Mouse (Mus musculus): ENCODE measurements around the gene Trim80. TPM values are rescaled to one million over a fixed set of nuclear protein-coding genes. Genes with fewer than 3 reads are reported as not detected.
"Not testable (repeated sequence)": the region's sequence is repeated elsewhere in the genome, so short reads cannot be mapped to it uniquely, and the experiment has no call there.

The Trim80 gene
- polyA plus RNA-seq, 1 experiment from 2014 or later: not detected

DNA sequence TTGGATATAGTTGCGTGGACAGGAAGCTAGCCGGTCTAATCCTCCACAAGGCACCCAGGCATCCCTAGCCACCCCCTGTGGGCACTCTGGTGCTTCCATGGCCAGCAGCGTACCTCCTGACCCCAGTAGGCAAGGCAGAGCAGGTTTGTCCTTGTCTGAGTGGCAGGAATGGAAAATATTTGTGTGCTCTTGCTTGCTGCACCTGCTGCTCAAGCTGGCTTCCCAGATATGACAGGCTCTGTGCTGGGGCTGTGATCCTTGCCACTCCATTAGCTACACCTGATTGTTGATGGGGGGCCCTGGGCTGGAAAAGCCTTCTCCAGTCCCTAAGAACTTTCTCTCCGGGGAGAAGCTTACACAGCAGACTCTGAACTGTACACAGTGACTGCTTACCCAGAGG is 13.0 kb downstream of the Trim80 start:
- no peak overlapping the region for H3K4me3 ChIP-seq
- H3K4me1 ChIP-seq: no peaks in the 10 kb centered on the region; the same call in 1 of the 2 replicates
- H3K9ac ChIP-seq (replicated peaks): no peak overlapping the region
- H3K36me3 ChIP-seq: no peaks in the 10 kb centered on the region
- H3K4me2 ChIP-seq (replicated peaks): no peak overlapping the region
- ATAC-seq (ENCODE audit: low FRiP score, low read depth): no peak
- H3K27me3 ChIP-seq: no peaks in the 10 kb centered on the region
- H3K27ac ChIP-seq (replicated peaks): no peak overlapping the region
- WGBS: 76% methylated on average over 4 of the region's 4 CpGs
- H3K9me3 ChIP-seq: no peaks in the 10 kb centered on the region

DNA sequence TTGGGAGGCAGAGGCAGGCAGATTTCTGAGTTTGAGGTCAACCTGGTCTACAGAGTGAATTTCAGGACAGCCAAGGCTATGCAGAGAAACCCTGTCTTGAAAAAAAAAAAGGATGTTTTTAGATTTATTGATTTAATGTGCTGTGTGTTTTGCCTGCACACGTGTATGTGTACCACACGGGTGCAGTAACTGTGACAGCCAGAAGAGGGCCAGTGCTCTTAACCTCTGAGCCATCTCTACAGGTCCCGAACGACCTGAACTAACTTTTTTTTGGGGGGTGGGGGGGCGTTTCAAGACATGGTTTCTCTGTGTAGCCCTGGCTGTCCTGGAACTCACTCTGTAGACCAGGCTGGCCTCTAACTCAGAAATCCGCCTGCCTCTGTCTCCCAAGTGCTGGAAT is 14.5 kb downstream of the Trim80 start:
- H3K4me1 ChIP-seq; H3K4me2 ChIP-seq (replicated peaks); H3K4me3 ChIP-seq; H3K9me3 ChIP-seq; H3K27me3 ChIP-seq; H3K27ac ChIP-seq (replicated peaks); H3K36me3 ChIP-seq; H3K9ac ChIP-seq (replicated peaks); ATAC-seq (ENCODE audit: low FRiP score, low read depth): not testable (repeated sequence)
- 84% methylated on average over 6 of the region's 6 CpGs for WGBS

DNA sequence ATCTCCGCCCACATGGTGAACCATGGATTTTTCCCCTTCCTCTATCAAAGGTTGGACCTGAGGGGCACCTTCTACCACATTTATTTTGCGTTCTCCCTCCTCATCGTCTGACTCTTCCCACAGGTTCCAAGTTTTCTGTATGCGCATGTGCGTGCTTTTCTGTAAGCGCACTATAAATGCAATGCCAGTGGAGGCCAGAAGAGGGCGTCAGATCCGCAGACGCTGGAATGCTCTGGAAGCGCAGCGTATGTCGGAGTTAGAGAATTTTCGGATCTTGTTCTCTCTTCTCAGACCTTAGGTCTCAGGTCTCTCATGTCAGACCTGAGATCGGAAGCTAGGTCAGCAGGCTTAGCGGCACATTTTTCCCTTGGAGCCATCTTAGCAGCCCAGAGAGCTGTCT is 15.3 kb downstream of the Trim80 start:
- Histone ChIP-seq H3K4me3 (no peak overlapping the region), H3K4me1 (no peaks in the 10 kb centered on the region), H3K27me3 (no peaks in the 10 kb centered on the region), H3K4me2 (replicated peaks) (no peak overlapping the region), H3K9me3 (no peaks in the 10 kb centered on the region), H3K27ac (replicated peaks) (no peak overlapping the region), H3K36me3 (no peaks in the 10 kb centered on the region), H3K9ac (replicated peaks) (no peak overlapping the region)
- 84% methylated on average over 15 of the region's 15 CpGs for WGBS
- no peak for ATAC-seq (ENCODE audit: low FRiP score, low read depth)

DNA sequence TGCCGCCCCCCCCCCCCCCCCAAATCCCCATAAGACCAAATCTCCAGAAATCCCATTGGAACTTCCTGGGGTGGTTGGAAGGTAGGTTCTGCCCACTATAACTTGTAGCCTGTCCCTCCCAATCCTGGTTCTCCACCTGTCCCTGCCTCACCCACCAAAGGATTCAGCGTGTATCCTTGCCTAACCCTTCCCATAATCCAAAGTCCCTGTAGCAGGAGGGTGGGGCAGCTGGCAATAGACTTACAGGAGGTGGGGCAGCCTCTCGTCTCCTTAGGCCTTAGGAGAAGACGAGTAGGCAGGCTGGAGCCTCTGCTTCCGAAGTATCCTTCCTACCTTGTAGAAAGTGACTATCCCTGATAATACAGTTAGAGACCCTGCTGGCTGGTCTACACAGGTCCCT is 15.8 kb downstream of the Trim80 start:
- 93% methylated on average over 4 of the region's 5 CpGs for WGBS
- Histone ChIP-seq H3K27ac (replicated peaks) (no peak overlapping the region), H3K4me1 (no peaks in the 10 kb centered on the region), H3K9me3 (no peaks in the 10 kb centered on the region), H3K4me3 (no peak overlapping the region), H3K36me3 (no peaks in the 10 kb centered on the region), H3K4me2 (replicated peaks) (no peak overlapping the region), H3K9ac (replicated peaks) (no peak overlapping the region), H3K27me3 (no peaks in the 10 kb centered on the region)
- ATAC-seq (ENCODE audit: low FRiP score, low read depth): no peak

DNA sequence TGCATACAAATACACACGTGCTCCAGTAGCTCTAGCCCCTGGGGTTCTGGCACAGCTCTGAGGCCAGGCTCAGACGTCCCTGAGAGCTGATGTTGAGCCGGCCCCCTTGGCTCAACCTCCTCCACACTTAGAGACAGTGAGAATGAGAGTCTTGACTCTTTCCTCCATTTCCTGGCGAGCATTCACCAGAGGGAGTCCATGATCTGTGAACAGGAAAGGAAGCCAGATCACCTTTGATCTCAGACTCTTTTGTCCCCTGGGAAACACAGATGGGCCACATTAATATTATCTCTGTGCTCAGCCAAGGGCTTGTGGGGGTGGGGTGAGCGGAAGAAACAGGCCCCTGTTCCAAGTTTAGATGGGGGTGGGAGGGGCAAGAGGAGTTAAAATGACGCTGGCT is 17.1 kb downstream of the Trim80 start:
- Histone ChIP-seq H3K9me3 (no peaks in the 10 kb centered on the region), H3K4me3 (no peak overlapping the region), H3K27me3 (no peaks in the 10 kb centered on the region; the same call in 1 of the 2 replicates), H3K9ac (replicated peaks) (no peak overlapping the region), H3K4me2 (replicated peaks) (no peak overlapping the region), H3K36me3 (no peaks in the 10 kb centered on the region), H3K4me1 (no peaks in the 10 kb centered on the region), H3K27ac (replicated peaks) (no peak overlapping the region)
- no peak for ATAC-seq (ENCODE audit: low FRiP score, low read depth)
- 42% methylated on average over 6 of the region's 6 CpGs for WGBS

DNA sequence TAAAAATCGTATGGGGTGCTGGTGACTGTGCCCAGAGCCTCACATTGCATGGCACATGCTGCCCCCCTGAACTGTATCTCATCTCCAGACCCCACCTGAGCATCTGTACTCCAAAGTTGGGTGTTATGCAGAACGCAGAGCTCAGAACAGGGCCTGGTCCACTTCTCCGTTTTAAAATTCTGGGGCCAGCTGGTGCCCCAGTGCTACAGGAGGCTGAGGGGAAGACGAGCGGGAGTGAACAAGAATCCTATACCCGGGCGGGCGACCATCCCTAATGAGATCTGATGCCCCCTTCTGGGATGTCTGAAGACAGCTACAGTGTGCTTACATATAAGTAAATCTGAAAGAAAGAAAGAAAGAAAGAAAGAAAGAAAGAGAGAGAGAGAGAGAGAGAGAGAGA is 20.6 kb downstream of the Trim80 start:
- Histone ChIP-seq H3K36me3 (no peaks in the 10 kb centered on the region), H3K4me2 (replicated peaks) (no peak overlapping the region), H3K27me3 (no peaks in the 10 kb centered on the region; the same call in 1 of the 2 replicates), H3K4me1 (no peaks in the 10 kb centered on the region), H3K27ac (replicated peaks) (no peak overlapping the region), H3K9me3 (no peaks in the 10 kb centered on the region), H3K9ac (replicated peaks) (no peak overlapping the region), H3K4me3 (no peak overlapping the region)
- WGBS: 18% methylated on average over 8 of the region's 8 CpGs
- no peak for ATAC-seq (ENCODE audit: low FRiP score, low read depth)

DNA sequence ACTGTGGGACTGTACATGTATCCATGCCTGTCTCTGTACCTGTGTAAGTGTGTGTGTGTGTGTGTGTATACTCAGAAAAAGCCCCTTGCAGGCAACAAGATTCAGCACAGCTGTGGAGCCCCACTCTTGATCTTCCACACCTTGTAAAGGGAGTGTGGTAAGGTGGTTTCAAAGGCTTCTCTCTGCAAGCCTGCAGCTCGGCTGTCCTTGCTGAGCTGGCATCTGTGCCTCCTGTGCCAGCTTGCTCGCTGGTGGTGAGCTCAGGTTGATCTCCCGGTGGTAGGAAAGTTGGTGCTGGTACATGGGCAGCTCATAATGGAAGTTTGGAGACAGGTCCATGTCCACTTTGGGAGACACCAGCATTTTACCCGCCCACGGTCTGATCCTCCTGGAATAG is 21.5 kb downstream of the Trim80 start:
- Histone ChIP-seq H3K4me1 (no peaks in the 10 kb centered on the region), H3K9ac (replicated peaks) (no peak overlapping the region), H3K4me3 (no peak overlapping the region), H3K27ac (replicated peaks) (no peak overlapping the region), H3K4me2 (replicated peaks) (no peak overlapping the region), H3K36me3 (no peaks in the 10 kb centered on the region), H3K9me3 (no peaks in the 10 kb centered on the region), H3K27me3 (no peaks in the 10 kb centered on the region; the same call in 1 of the 2 replicates)
- no peak for ATAC-seq (ENCODE audit: low FRiP score, low read depth)
- WGBS: 80% methylated on average over 5 of the region's 5 CpGs

DNA sequence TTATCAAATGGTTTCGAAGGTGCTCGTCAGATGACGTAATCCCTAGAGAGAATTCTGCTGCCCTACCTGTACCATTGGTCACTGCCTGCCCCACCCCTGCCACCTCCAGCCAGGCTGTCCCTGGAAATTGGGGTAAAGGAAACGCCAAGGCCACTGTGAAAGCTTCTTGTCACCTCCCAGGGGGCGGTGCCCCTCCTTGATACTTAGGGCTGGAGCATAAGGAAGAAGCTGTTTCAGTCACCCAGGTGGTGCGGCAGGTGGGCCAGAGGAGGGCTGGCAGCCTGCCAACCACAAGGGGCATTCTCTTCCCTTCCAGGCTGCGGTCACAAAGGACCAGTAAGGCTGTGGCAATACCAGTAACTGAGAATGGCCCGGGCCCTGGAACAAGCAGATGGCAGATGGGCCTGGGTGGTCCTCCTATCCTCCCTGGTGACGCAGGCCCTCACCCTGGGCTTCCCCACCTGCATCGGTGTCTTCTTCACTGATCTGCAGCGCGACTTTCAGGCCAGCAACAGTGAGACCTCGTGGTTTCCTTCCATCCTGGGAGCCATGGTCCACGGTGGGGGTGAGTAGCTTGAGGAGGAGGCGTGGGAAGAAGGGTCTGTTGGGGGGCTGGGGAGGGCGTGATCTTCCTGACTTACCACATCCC is 22.0 kb downstream of the Trim80 start, which contains the start of gene Slc16a5:
TSS of gene Slc16a5 (plus strand) at position 232 of the 649 bp plus-strand sequence.
- H3K36me3 ChIP-seq: no peaks in the 10 kb centered on the region
- H3K9me3 ChIP-seq: no peaks in the 10 kb centered on the region
- H3K9ac ChIP-seq (replicated peaks): no peak within 1 kb of the TSS
- no peaks in the 10 kb centered on the region; the same call in 1 of the 2 replicates for H3K4me1 ChIP-seq
- no peak for ATAC-seq (ENCODE audit: low FRiP score, low read depth)
- WGBS: 82% methylated on average over 16 of the region's 16 CpGs
- H3K4me3 ChIP-seq: no peak within 1 kb of the TSS
- no peak within 1 kb of the TSS for H3K4me2 ChIP-seq (replicated peaks)
- H3K27me3 ChIP-seq: no peaks in the 10 kb centered on the region; the same call in 1 of the 2 replicates
- H3K27ac ChIP-seq (replicated peaks): no peak within 1 kb of the TSS

DNA sequence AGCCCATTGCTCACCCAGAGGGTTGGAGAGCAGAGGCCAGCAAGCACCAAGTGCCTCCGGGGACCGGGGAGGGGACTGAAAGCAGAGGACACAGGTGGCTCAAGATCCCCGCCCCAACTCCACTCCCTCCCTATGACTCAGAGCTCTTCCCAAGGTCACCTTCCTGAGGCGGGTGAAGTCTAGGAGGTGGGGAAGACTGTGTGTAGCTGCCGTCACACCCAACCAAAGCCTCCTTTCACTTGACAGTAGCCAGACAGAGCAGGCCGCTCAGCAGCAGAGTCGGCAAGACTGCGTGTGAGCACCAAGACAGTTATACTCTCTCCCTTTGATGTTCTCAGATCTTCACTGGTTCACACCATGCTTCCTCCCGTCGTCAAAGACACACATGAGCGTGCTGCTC is 23.1 kb downstream of the Trim80 start:
- Histone ChIP-seq H3K9ac (replicated peaks) (no peak overlapping the region), H3K4me3 (no peak overlapping the region), H3K4me1 (no peaks in the 10 kb centered on the region; the same call in 1 of the 2 replicates), H3K27ac (replicated peaks) (no peak overlapping the region), H3K36me3 (no peaks in the 10 kb centered on the region), H3K4me2 (replicated peaks) (no peak overlapping the region), H3K9me3 (no peaks in the 10 kb centered on the region), H3K27me3 (no peaks in the 10 kb centered on the region; the same call in 1 of the 2 replicates)
- no peak for ATAC-seq (ENCODE audit: low FRiP score, low read depth)
- 77% methylated on average over 11 of the region's 11 CpGs for WGBS

DNA sequence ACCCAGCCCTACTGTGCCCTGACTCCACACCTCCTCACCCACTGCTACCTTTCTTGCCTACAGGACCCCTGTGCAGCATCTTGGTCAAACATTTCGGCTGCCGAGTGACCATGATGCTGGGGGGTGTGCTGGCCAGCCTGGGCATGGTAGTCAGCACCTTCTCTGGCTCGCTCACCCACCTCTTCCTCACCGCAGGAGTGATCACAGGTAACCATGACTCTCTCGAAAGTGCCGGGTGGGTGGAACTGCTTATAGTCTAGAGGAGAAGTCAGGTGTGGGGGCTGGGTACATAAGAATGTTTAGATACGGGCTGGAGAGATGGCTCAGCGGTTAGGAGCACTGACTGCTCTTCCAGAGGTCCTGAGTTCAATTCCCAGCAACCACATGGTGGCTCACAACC is 24.5 kb downstream of the Trim80 start:
- no peak overlapping the region for H3K9ac ChIP-seq (replicated peaks)
- no peaks in the 10 kb centered on the region for H3K36me3 ChIP-seq
- H3K4me2 ChIP-seq (replicated peaks): no peak overlapping the region
- WGBS: 88% methylated on average over 8 of the region's 8 CpGs
- H3K4me1 ChIP-seq: no peaks in the 10 kb centered on the region; the same call in 1 of the 2 replicates
- no peak overlapping the region for H3K4me3 ChIP-seq
- no peak for ATAC-seq (ENCODE audit: low FRiP score, low read depth)
- no peak overlapping the region for H3K27ac ChIP-seq (replicated peaks)
- no peaks in the 10 kb centered on the region; the same call in 1 of the 2 replicates for H3K27me3 ChIP-seq
- H3K9me3 ChIP-seq: no peaks in the 10 kb centered on the region

DNA sequence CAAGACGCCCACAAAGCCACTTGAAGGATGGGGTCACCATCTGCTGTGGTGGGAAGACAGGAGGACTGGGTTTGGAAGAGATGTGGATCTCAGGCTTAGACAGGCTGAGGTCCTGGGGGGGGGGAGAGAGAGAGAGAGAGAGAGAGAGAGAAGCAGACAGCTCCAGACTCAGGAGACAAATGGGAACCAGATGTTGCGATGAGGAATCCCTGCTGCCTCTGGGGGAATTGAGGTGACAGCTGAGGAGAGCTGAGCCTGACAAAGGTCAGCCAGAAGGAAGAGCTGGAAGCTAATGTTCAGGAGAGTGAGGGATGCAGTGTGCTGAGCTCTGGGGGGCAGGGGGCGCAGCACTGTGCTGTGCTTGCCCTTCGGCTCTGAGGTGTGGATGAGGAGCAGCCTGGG is 26.9 kb downstream of the Trim80 start:
- WGBS: 55% methylated on average over 4 of the region's 4 CpGs
- Histone ChIP-seq H3K9ac (replicated peaks) (0 out of 2 replicates have a peak overlapping the region, but pooled peaks have one; percentile 34), H3K4me3 (no peak overlapping the region), H3K4me1 (no peaks in the 10 kb centered on the region; the same call in 1 of the 2 replicates), H3K9me3 (no peaks in the 10 kb centered on the region), H3K27me3 (no peaks in the 10 kb centered on the region; the same call in 1 of the 2 replicates), H3K27ac (replicated peaks) (no peak overlapping the region), H3K36me3 (no peaks in the 10 kb centered on the region), H3K4me2 (replicated peaks) (no peak overlapping the region)
- ATAC-seq (ENCODE audit: low FRiP score, low read depth): no peak

DNA sequence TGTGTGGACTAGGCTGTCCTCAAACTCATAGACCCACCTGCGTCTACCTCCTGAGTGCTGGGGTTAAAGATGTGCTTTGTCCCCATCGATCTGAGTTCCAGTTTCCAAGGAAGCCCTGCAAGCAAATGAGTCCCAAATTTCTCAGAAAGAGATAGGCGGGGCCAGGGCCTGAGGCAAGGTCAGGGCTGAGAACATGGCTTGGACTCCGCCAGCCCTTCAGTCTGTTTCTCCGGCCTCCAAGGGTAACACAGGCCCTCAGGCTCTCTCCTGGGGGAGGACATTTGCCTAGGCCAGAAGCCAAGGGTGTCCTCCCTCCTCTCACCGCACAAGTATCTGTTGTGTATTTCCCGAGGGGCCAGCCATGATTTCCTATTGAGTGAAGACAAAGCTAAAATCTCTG is 31.8 kb downstream of the Trim80 start:
- Histone ChIP-seq H3K4me3 (no peak overlapping the region), H3K4me1 (peaks cover 27% of the 10 kb centered on the region), H3K27me3 (no peaks in the 10 kb centered on the region), H3K36me3 (no peaks in the 10 kb centered on the region), H3K9me3 (no peaks in the 10 kb centered on the region), H3K9ac (replicated peaks) (no peak overlapping the region), H3K4me2 (replicated peaks) (no peak overlapping the region), H3K27ac (replicated peaks) (no peak overlapping the region)
- ATAC-seq (ENCODE audit: low FRiP score, low read depth): no peak
- WGBS: 86% methylated on average over 7 of the region's 7 CpGs
